Mouse (Mus musculus) pancreas, adult 10 weeks (tissue): ENCODE data around the gene Olfr1014. TPM values are rescaled to one million over a fixed set of nuclear protein-coding genes. Genes with fewer than 3 reads are reported as not detected.

Experiments used
- polyA plus RNA-seq: library from polyadenylated mRNA; stranded (reverse); fragments of 350-450 nt; fragmentation: Illumina TruSeq; extraction: RNeasy Lipid Tissue Mini Kit (QIAGEN cat#74804); gene quantifications from one replicate; pipeline ENCODE4 v1.2.3, GENCODE M21; 2015; ENCODE audit warnings: low read depth, low replicate concordance; ENCODE audit not compliant: insufficient read depth

The Olfr1014 gene
- not detected for polyA plus RNA-seq

GRCm38 (mm10) chr2:85772413-85772812 is at the start of gene Olfr1014:
Olfr1014 (plus strand) TSS chr2:85772713.

GRCm38 (mm10) chr2:85762666-85763065 is 9.8 kb upstream of the Olfr1014 start, which contains the start of gene Olfr1012:
Olfr1012 (minus strand) TSS chr2:85762766.

GRCm38 (mm10) chr2:85766798-85767197 is 5.7 kb upstream of the Olfr1014 start, which contains the start of gene Olfr1013:
Olfr1013 (plus strand) TSS chr2:85767098.

GRCm38 (mm10) chr2:85781717-85782116 is 9.2 kb downstream of the Olfr1014 start, which contains the start of gene Olfr1015:
Olfr1015 (plus strand) TSS chr2:85782017.

GRCm38 (mm10) chr2:85802444-85802843 is 29.9 kb downstream of the Olfr1014 start, which contains the start of gene Olfr1016:
Olfr1016 (minus strand) TSS chr2:85802544.

GRCm38 (mm10) chr2:85818179-85818578 is 45.7 kb downstream of the Olfr1014 start, which contains the start of gene Olfr1018:
Olfr1018 (plus strand) TSS chr2:85818479.

Other genes starting within 250 kb of the Olfr1014 start
- not detected for gene Olfr996, start 193.5 kb upstream of the Olfr1014 start, polyA plus RNA-seq
- not detected for gene Olfr998, start 183.8 kb upstream of the Olfr1014 start, polyA plus RNA-seq
- not detected for gene Olfr1000, start 160.8 kb upstream of the Olfr1014 start, polyA plus RNA-seq
- not detected for gene Olfr1002, start 122.0 kb upstream of the Olfr1014 start, polyA plus RNA-seq
- not detected for gene Olfr154, start 108.3 kb upstream of the Olfr1014 start, polyA plus RNA-seq
- not detected for gene Olfr1006, start 93.9 kb upstream of the Olfr1014 start, polyA plus RNA-seq
- not detected for gene Olfr1008, start 83.3 kb upstream of the Olfr1014 start, polyA plus RNA-seq
- not detected for gene Olfr1009, start 57.3 kb upstream of the Olfr1014 start, polyA plus RNA-seq
- not detected for gene Olfr1012, start 9.9 kb upstream of the Olfr1014 start, polyA plus RNA-seq
- not detected for gene Olfr1013, start 5.6 kb upstream of the Olfr1014 start, polyA plus RNA-seq
- not detected for gene Olfr1015, start 9.3 kb downstream of the Olfr1014 start, polyA plus RNA-seq
- gene Olfr1016, start 29.8 kb downstream of the Olfr1014 start, polyA plus RNA-seq = not detected
- not detected for gene Olfr1018, start 45.8 kb downstream of the Olfr1014 start, polyA plus RNA-seq
- gene Olfr1019, start 72.8 kb downstream of the Olfr1014 start, polyA plus RNA-seq = not detected
- not detected for gene Olfr1020, start 74.3 kb downstream of the Olfr1014 start, polyA plus RNA-seq
- not detected for gene Olfr1022, start 95.9 kb downstream of the Olfr1014 start, polyA plus RNA-seq
- not detected for gene Olfr1023, start 112.9 kb downstream of the Olfr1014 start, polyA plus RNA-seq
- gene Olfr1024, start 132.3 kb downstream of the Olfr1014 start, polyA plus RNA-seq = not detected
- not detected for gene Olfr1025-ps1, start 142.5 kb downstream of the Olfr1014 start, polyA plus RNA-seq
- gene Olfr1026, start 148.8 kb downstream of the Olfr1014 start, polyA plus RNA-seq = not detected
- gene Olfr1028, start 177.7 kb downstream of the Olfr1014 start, polyA plus RNA-seq = not detected
- gene Olfr1029, start 201.2 kb downstream of the Olfr1014 start, polyA plus RNA-seq = not detected
- gene Olfr1030, start 206.6 kb downstream of the Olfr1014 start, polyA plus RNA-seq = not detected
- not detected for gene Olfr1031, start 217.6 kb downstream of the Olfr1014 start, polyA plus RNA-seq
- not detected for gene Olfr1032, start 232.8 kb downstream of the Olfr1014 start, polyA plus RNA-seq
- gene Olfr1033, start 247.9 kb downstream of the Olfr1014 start, polyA plus RNA-seq = 0.72 TPM